Mouse (Mus musculus): Measurements from ENCODE around the gene Sft2d1.
"Not testable (repeated sequence)": the region's sequence is repeated elsewhere in the genome, so short reads cannot be mapped to it uniquely, and the experiment has no call there.

Sft2d1 gene

DNA sequence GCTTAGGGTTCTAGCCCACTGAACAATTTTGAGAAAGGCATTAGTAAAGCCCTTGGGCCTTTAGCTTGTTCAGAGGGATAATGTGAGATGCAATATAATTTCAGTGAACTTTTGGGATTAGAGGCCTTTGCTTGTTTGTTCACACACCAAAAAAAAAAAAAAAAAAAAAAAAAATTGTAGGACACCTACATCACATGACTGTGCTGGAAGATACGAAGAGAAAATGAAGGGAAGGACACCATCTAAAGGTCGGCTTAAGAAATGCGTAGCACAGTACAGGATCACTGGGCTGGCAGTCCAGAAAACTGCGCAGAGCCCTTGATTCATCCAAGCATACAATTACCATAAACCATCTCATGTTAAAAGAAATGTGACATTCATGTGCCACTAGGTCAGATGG is 9.4 kb upstream of the Sft2d1 start:
- no peak for DNase-seq (ENCODE audit: inconsistent age in 2 of 2, low spot score in 1 of 2)

- no peak for DNase-seq (ENCODE audit: inconsistent age in 2 of 2, low spot score in 1 of 2)
Observed at GRCm38 (mm10) chr17:8302772-8303438, 8.0 kb upstream of the Sft2d1 start.

- DNase-seq (ENCODE audit: inconsistent age in 2 of 2, low spot score in 1 of 2), result no peak
Observed at GRCm38 (mm10) chr17:8303671-8304070, 7.2 kb upstream of the Sft2d1 start.

- peak in 1 of 2 experiments; percentile 58 for DNase-seq (ENCODE audit: inconsistent age in 2 of 2, low spot score in 1 of 2)
Observed at GRCm38 (mm10) chr17:8305801-8306200, 5.1 kb upstream of the Sft2d1 start.

DNA sequence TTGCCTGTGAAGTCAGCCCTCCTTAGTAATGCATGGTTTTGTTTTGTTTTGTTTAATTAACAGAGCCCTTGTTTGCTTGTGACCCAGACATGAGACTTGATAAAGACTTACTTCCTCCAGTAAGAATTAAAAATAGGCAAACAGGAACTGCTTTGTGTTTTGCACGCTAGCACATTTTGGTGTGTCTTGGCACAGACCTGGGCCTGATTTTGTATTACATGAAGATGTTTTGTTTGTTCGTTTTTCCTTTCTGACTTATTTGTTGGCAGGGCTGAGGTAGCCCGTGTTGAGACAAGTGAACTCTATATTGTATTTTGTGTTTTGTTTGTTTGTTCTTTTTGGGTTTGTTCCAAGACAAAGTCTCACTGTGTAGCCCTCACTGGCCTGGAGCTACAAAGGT is 849 bp downstream of the Sft2d1 start:
- peak in 1 of 2 experiments; percentile 50 for DNase-seq (ENCODE audit: inconsistent age in 2 of 2, low spot score in 1 of 2)

GRCm38 (mm10) chr17:8313976-8314375 is 3.1 kb downstream of the Sft2d1 start:
- no peak for DNase-seq (ENCODE audit: inconsistent age in 2 of 2, low spot score in 1 of 2)

DNA sequence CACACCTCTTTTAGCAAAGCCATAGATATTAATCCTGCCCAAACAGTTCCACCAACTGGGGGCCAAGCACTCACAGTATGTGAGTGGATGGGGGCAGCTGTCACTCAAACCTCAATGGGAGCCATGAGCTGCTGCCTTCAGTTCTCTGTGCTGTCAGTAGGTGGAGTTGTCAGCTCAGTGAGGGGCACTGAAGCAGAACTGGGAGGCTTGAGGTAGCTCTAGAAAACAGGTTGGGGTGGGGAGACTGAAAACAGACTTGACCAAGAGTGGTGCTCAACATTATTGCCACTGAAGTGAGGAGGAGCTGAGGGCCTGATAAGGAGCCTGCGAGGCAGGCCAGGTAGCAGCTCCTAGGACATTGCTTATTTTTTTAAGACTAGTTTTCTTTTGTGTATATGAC is 5.3 kb downstream of the Sft2d1 start:
- DNase-seq (ENCODE audit: inconsistent age in 2 of 2, low spot score in 1 of 2), result no peak

DNA sequence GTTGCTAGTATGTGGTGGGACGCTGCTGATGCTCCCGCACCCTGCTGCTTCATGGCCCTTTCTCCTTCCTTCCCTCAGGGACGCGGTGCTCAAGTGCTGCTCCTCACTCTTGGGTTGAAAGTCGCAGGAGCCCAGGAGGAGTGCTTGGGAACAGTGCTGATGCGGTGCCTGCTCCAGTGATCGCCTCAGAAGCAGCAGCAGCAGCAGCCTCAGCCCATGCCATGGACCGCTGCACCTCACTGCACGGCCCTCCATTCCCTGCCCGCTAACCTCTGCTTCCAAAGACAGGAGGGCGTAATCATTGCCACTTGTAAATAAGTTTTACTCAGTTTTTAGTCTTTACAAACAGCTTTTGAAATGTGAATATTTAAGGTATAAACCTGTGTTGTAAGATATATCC is 16.0 kb downstream of the Sft2d1 start:
- not testable (repeated sequence) for DNase-seq (ENCODE audit: inconsistent age in 2 of 2, low spot score in 1 of 2)

DNA sequence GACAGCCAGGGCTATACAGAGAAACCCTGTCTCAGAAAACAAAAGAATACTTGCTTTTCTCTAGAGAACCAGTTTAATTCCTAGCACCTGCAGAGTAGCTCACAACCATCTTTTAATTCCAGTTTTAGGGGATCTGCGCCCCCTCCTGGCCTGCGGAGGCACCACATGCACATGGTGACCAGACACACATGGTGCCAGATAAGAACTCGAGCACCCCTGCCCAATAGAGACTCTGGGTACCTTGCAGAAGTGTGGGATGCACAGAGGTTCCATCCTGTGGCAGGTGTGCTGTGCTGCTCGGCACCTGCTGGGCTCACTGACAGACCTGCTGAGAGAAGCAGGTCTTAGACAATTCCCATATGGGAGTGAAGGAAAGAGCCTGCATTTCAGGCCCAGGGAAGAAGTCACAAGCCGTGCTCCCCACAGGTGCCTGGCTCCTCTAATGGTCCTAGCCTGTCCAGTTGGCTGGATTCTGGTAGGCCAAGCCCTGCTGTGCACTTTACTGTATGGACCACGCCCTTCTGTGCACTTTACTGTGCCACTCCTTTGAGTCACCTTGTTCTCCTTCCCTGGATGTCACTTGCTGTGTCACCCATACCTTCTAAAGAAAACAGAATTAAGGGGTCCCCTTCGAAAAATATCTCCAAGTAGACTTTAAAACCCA is 17.7 kb downstream of the Sft2d1 start:
- no peak for DNase-seq (ENCODE audit: inconsistent age in 2 of 2, low spot score in 1 of 2)

- DNase-seq (ENCODE audit: inconsistent age in 2 of 2, low spot score in 1 of 2), result no peak
Observed at GRCm38 (mm10) chr17:8330602-8331001, 19.7 kb downstream of the Sft2d1 start.

GRCm38 (mm10) chr17:8337159-8337558 is 26.3 kb downstream of the Sft2d1 start, which contains the start of gene Prr18:
Prr18 (plus strand) TSS chr17:8337459.
- not testable (repeated sequence) for DNase-seq (ENCODE audit: inconsistent age in 2 of 2, low spot score in 1 of 2)

- DNase-seq (ENCODE audit: inconsistent age in 2 of 2, low spot score in 1 of 2), result no peak
Observed at GRCm38 (mm10) chr17:8339666-8340374, 28.9 kb downstream of the Sft2d1 start.

DNA sequence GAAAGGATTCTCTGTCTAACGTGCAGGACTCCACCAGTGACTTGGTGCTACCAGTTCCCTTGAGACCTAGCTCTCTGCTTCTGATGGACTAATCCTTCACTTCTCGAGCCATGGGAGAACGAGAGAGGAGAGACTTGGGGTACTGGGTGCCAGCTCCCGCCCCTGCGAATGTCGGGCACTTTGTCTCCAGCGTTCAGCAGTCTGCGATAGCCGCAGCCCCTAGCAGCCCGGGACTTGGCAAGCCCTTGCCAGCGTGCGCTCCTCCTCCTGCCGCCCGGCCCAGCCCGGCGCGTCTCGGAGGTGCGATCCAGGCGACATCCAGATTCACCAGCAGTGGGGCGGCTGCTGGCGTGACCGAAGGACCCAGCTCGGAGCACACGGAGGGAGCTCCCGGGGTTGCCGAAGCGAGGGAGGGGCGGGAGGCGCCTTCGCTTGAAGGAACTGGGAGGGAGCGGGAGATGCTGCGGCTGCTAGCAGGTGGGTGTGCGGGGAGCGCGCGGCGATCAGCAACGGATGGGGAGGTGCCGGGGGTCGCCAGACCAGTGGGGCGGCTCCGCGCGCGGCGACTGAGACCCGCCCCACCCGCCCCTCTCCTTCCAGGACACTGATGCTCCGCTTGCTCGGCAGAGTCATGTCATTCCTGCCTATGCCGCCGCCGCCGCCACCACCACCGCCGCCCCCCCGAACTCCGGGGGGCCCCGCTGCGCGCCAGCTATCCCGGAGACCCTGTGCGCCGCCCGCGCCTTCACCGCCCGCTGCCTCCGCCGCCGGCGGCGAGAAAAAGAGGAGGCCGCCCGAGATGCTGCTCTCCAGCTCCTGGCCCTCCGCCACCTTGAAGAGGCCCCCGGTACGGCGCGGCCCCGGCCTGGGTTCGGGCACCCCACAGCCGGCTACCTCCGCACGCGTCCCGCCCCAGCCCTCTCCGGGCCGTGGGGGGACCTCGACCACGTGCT is 29.8 kb downstream of the Sft2d1 start:
- peak; percentile 23 to 57 for DNase-seq (ENCODE audit: inconsistent age in 2 of 2, low spot score in 1 of 2)

- no peak for DNase-seq (ENCODE audit: inconsistent age in 2 of 2, low spot score in 1 of 2)
Observed at GRCm38 (mm10) chr17:8341360-8341963, 30.6 kb downstream of the Sft2d1 start.

- no peak for DNase-seq (ENCODE audit: inconsistent age in 2 of 2, low spot score in 1 of 2)
Observed at GRCm38 (mm10) chr17:8342706-8343105, 31.8 kb downstream of the Sft2d1 start.

DNA sequence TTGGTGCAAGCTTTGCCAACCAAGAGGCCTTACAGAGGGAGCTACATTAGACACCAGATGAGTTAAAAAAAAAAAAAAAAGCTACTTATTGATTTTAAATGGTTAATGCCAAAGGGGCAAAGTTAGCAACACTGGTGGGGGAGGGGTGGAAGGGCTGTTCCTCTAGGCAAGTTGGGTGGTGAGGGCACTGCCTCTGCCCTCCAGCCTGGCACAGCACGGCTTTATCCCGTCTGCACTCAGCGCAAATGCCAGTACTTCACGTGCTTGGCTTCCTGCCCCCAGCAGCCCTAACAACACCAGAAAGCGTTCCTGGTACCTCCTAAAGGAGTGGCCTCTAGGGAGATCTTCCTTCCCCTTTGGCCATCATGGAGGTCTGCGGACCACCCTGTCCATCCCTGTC is 32.5 kb downstream of the Sft2d1 start:
- DNase-seq (ENCODE audit: inconsistent age in 2 of 2, low spot score in 1 of 2), result no peak

DNA sequence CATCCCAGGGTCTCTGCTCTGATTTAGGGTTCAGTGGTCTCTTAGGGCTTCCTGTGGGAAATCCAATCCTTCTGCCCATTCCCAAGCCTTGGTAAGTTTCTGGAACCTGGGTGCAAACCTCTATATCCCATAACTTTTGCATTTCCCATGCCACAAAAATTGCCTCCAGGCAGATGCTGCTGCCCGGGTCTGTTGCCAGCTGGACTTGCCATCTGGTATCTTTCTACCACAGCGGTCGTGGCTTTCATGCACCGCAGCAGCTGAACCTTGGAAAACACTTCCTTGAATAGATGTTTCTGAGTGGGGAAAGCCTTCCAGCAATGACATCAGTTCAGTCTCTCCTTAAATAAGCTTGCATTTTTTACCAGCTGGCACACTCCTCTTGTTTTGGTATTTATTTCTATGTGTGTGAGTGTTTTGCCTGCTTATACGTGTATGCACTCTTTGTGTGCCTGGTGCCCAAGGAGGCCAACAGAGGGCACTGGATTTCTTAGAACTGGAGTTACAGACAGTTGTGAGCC is 36.9 kb downstream of the Sft2d1 start:
- DNase-seq (ENCODE audit: inconsistent age in 2 of 2, low spot score in 1 of 2), result no peak

GRCm38 (mm10) chr17:8348941-8349340 is 38.0 kb downstream of the Sft2d1 start:
- no peak for DNase-seq (ENCODE audit: inconsistent age in 2 of 2, low spot score in 1 of 2)

- no peak for DNase-seq (ENCODE audit: inconsistent age in 2 of 2, low spot score in 1 of 2)
Observed at GRCm38 (mm10) chr17:8351088-8351487, 40.2 kb downstream of the Sft2d1 start.

GRCm38 (mm10) chr17:8355692-8356091 is 44.8 kb downstream of the Sft2d1 start, which contains the start of gene T2:
T2 (plus strand) TSS chr17:8355992.
- no peak for DNase-seq (ENCODE audit: inconsistent age in 2 of 2, low spot score in 1 of 2)

Data from adrenal gland, adult (tissue).